Mouse (Mus musculus) bone marrow macrophage, adult 2 months (primary cell): ENCODE measurements around the gene Olfr853. TPM values are rescaled to one million over a fixed set of nuclear protein-coding genes. Genes with fewer than 3 reads are reported as not detected.

Experiments used
- H3K27ac ChIP-seq: 2 replicates; pipeline ENCODE4 v1.5.1; 2012; ENCODE audit warnings: low read depth, low read length; ENCODE audit not compliant: insufficient read depth
- H3K4me1 ChIP-seq: 2 replicates; pipeline ENCODE4 v1.6.1; 2012; ENCODE audit warnings: low read length; ENCODE audit not compliant: control insufficient read depth, insufficient read depth
- H3K4me3 ChIP-seq: 2 replicates; pipeline ENCODE4 v1.5.1; 2012; ENCODE audit warnings: mild to moderate bottlenecking, low read length, moderate library complexity; ENCODE audit not compliant: insufficient read depth
- CTCF ChIP-seq: IDR thresholded peaks from 2 replicates; pipeline ENCODE4 v1.5.1; 2012; ENCODE audit warnings: low read depth, mild to moderate bottlenecking, low read length, moderate library complexity
- POLR2A ChIP-seq: IDR thresholded peaks from 2 replicates; pipeline ENCODE4 v1.6.1; 2012; ENCODE audit warnings: mild to moderate bottlenecking, low read depth, low read length, borderline replicate concordance
- polyA plus RNA-seq: library from polyadenylated mRNA; stranded (reverse); fragments of >200 nt; gene quantifications from 2 replicates; pipeline ENCODE4 v1.2.4, GENCODE M21; 2012; ENCODE audit not compliant: missing spikeins, insufficient read depth, insufficient read length

The Olfr853 gene
- not detected in 2 replicates for polyA plus RNA-seq

GRCm38 (mm10) chr9:19540976-19541375 is at the start of gene Olfr853:
Olfr853 (minus strand) TSS chr9:19541076.
- Histone ChIP-seq H3K27ac (no peak within 1 kb of the TSS), H3K4me3 (no peak within 1 kb of the TSS), H3K4me1 (no peaks in the 10 kb centered on the region)
- TF ChIP-seq CTCF (no peak), POLR2A (no peak)

GRCm38 (mm10) chr9:19582317-19582716 is 41.4 kb upstream of the Olfr853 start, which contains the start of gene Olfr855:
Olfr855 (plus strand) TSS chr9:19582617.
- TF ChIP-seq POLR2A: no peak
- TF ChIP-seq CTCF: no peak
- Histone ChIP-seq H3K27ac (no peak within 1 kb of the TSS), H3K4me3 (no peak within 1 kb of the TSS), H3K4me1 (no peaks in the 10 kb centered on the region)

- H3K4me1 ChIP-seq: no peaks in the 10 kb centered on the region
- TF ChIP-seq CTCF (no peak), POLR2A (no peak)
Measured at GRCm38 (mm10) chr9:19567282-19567681, 26.4 kb upstream of the Olfr853 start, which contains the start of gene Olfr854. Olfr854 (minus strand) TSS chr9:19567382.

GRCm38 (mm10) chr9:19492995-19493394 is 47.9 kb downstream of the Olfr853 start, which contains the start of gene Olfr851:
Olfr851 (plus strand) TSS chr9:19493295.
- no peak within 1 kb of the TSS for H3K4me3 ChIP-seq
- no peak within 1 kb of the TSS for H3K27ac ChIP-seq
- H3K4me1 ChIP-seq: no peaks in the 10 kb centered on the region
- TF ChIP-seq POLR2A: no peak
- no peak for TF ChIP-seq CTCF

More at GRCm38 (mm10) chr9:19567282-19567681, 26.4 kb upstream of the Olfr853 start, which contains the start of gene Olfr854:
- Histone ChIP-seq H3K27ac (no peak within 1 kb of the TSS), H3K4me3 (no peak within 1 kb of the TSS)

Other genes starting within 250 kb of the Olfr853 start
- gene Olfr844, start 224.7 kb downstream of the Olfr853 start, polyA plus RNA-seq: not detected in 2 replicates
- not detected in 2 replicates for gene Olfr845, start 204.6 kb downstream of the Olfr853 start, polyA plus RNA-seq
- gene Olfr846, start 177.1 kb downstream of the Olfr853 start, polyA plus RNA-seq: not detected in 2 replicates
- gene Olfr847, start 162.4 kb downstream of the Olfr853 start, polyA plus RNA-seq: not detected in 2 replicates
- not detected in 2 replicates for gene Olfr849, start 100.8 kb downstream of the Olfr853 start, polyA plus RNA-seq
- not detected in 2 replicates for gene Olfr850, start 62.8 kb downstream of the Olfr853 start, polyA plus RNA-seq
- gene Olfr851, start 47.8 kb downstream of the Olfr853 start, polyA plus RNA-seq: not detected in 2 replicates
- gene Olfr854, start 26.3 kb upstream of the Olfr853 start, polyA plus RNA-seq: not detected in 2 replicates
- not detected in 2 replicates for gene Olfr855, start 41.5 kb upstream of the Olfr853 start, polyA plus RNA-seq
- gene Zfp317, start 81.0 kb upstream of the Olfr853 start, polyA plus RNA-seq: 15.8 and 17.4 TPM in 2 replicates
- gene Olfr857, start 168.4 kb upstream of the Olfr853 start, polyA plus RNA-seq: not detected in 2 replicates
- gene Olfr58, start 239.2 kb upstream of the Olfr853 start, polyA plus RNA-seq: not detected in 2 replicates